Mouse (Mus musculus): ENCODE results near the gene Daglb.

The Daglb gene

GRCm38 (mm10) chr5:143464100-143464756 is at the start of gene Daglb:
Gene Daglb, plus strand, starts transcription at chr5:143464584.
- peak; percentile 91 for DNase-seq

- DNase-seq = no peak
These were observed 42.9 kb upstream of the Daglb start for GRCm38 (mm10) chr5:143421484-143421883.

GRCm38 (mm10) chr5:143422990-143423389 is 41.4 kb upstream of the Daglb start:
- DNase-seq = no peak

- DNase-seq = peak; percentile 39
These were observed 40.4 kb upstream of the Daglb start for GRCm38 (mm10) chr5:143423899-143424519.

- DNase-seq = peak; percentile 32
These were observed 30.0 kb upstream of the Daglb start for GRCm38 (mm10) chr5:143434421-143434820.

- no peak for DNase-seq
These were observed 23.1 kb upstream of the Daglb start for GRCm38 (mm10) chr5:143441298-143441697.

- no peak for DNase-seq
These were observed 22.6 kb upstream of the Daglb start for GRCm38 (mm10) chr5:143441753-143442152.

- DNase-seq = no peak
These were observed 713 bp upstream of the Daglb start for GRCm38 (mm10) chr5:143463671-143464070.

GRCm38 (mm10) chr5:143464757-143465118 is 354 bp downstream of the Daglb start:
- DNase-seq = no peak

GRCm38 (mm10) chr5:143465156-143466085 is 1.0 kb downstream of the Daglb start:
- no peak for DNase-seq

- DNase-seq = no peak
These were observed 2.7 kb downstream of the Daglb start for GRCm38 (mm10) chr5:143466891-143467669.

- no peak for DNase-seq
These were observed 3.5 kb downstream of the Daglb start for GRCm38 (mm10) chr5:143467931-143468330.

GRCm38 (mm10) chr5:143469628-143470027 is 5.2 kb downstream of the Daglb start:
- DNase-seq = no peak

- DNase-seq = peak; percentile 89
These were observed 6.2 kb downstream of the Daglb start for GRCm38 (mm10) chr5:143470421-143471164.

- DNase-seq = no peak
These were observed 6.8 kb downstream of the Daglb start for GRCm38 (mm10) chr5:143471165-143471546.

GRCm38 (mm10) chr5:143471953-143472618 is 7.7 kb downstream of the Daglb start:
- no peak for DNase-seq

- DNase-seq = no peak
These were observed 10.9 kb downstream of the Daglb start for GRCm38 (mm10) chr5:143475153-143475844.

- no peak for DNase-seq
These were observed 11.6 kb downstream of the Daglb start for GRCm38 (mm10) chr5:143476013-143476412.

- no peak for DNase-seq
These were observed 13.5 kb downstream of the Daglb start for GRCm38 (mm10) chr5:143477901-143478300.

- DNase-seq = no peak
These were observed 20.6 kb downstream of the Daglb start for GRCm38 (mm10) chr5:143484955-143485354.

GRCm38 (mm10) chr5:143487193-143487592 is 22.8 kb downstream of the Daglb start:
- no peak for DNase-seq

All from cerebellum, adult 9-11 months (tissue).